Mouse (Mus musculus): Measurements from ENCODE around the gene Caml.

DNA sequence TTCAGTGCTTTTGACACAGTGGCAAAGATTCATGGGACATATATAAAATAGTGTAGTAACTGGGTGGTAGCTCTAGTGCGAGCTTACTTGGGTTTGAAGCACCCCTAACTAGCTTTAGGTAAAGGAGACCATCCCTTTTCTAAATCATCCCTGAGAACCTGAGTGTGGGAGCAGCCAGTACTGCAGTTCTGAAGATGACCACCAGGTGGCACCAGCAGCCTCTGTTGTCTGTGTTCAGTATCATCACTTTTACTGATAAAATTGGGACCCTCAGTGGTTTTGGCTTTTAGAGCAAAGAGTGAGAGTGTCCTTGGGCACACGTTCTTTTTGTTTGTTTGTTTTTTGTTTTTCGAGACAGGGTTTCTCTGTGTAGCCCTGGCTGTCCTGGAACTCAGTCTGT is 21.2 kb upstream of the Caml start:
- TF ChIP-seq POLR2AphosphoS2 (IDR thresholded peaks at IDR 0.05; ENCODE audit: insufficient read length, low read depth) (no peak), USF1 (IDR thresholded peaks at IDR 0.05; ENCODE audit: low read depth) (no peak), TCF3 (IDR thresholded peaks at IDR 0.05; ENCODE audit: insufficient read length, low read depth) (no peak)

Data from myocyte (in vitro differentiated cells).